In genomic region chr5:19621678-19622077, GRCm38 (mm10) we compare ENCODE assay signal across 20 mouse cellular contexts.
"Had no signal": no experiment of that assay in that cellular context is flagged by ENCODE, and none has a peak within 500 bp of the region (broad histone marks: within the 10 kb centered on the region; RNA-seq: fewer than 3 reads in every experiment).

No protein-coding gene starts in this region.

- H3K27me3 ChIP-seq: limb, embryonic 13.5 days; liver, embryonic 12.5 days; liver, embryonic 15.5 days; lung, embryonic 15.5 days; megakaryocyte, embryonic 14.5 days; stomach, embryonic 15.5 days had no signal

- H3K9me3 ChIP-seq: limb, embryonic 10.5 days; limb, embryonic 13.5 days; liver, embryonic 12.5 days; liver, embryonic 15.5 days; lung, embryonic 15.5 days; megakaryocyte, embryonic 14.5 days; midbrain, embryonic 10.5 days; stomach, embryonic 15.5 days had no signal

- H3K4me3 ChIP-seq: layer of hippocampus, adult 2 months; limb, embryonic 10.5 days; limb, embryonic 13.5 days; liver, embryonic 12.5 days; liver, embryonic 15.5 days; lung, embryonic 15.5 days; megakaryocyte, embryonic 14.5 days; midbrain, embryonic 10.5 days; stomach, embryonic 15.5 days had no signal

- H3K36me3 ChIP-seq: limb, embryonic 10.5 days; limb, embryonic 13.5 days; liver, embryonic 12.5 days; liver, embryonic 15.5 days; lung, embryonic 15.5 days; midbrain, embryonic 10.5 days; stomach, embryonic 15.5 days had no signal

- H3K27ac ChIP-seq: kidney, postnatal 0 days; layer of hippocampus, adult 2 months; limb, embryonic 10.5 days; limb, embryonic 13.5 days; liver, embryonic 12.5 days; liver, embryonic 15.5 days; lung, embryonic 15.5 days; midbrain, embryonic 10.5 days; stomach, embryonic 15.5 days had no signal

- DNase-seq: kidney, adult 2 months; kidney, postnatal 25 days; layer of hippocampus, adult 9-11 months; liver; lung, adult 18-20 months; lung, postnatal 10 days; lung, postnatal 36 days; right cerebral cortex, postnatal 25 days; spleen, adult 18-20 months; thymus, postnatal 25 days had no signal

- ATAC-seq: liver, embryonic 12.5 days had no signal

- H3K9ac ChIP-seq: limb, embryonic 13.5 days; liver, embryonic 12.5 days; liver, embryonic 15.5 days; lung, embryonic 15.5 days; stomach, embryonic 15.5 days had no signal

- H3K4me1 ChIP-seq: limb, embryonic 10.5 days; limb, embryonic 13.5 days; liver, embryonic 12.5 days; liver, embryonic 15.5 days; lung, embryonic 15.5 days; megakaryocyte, embryonic 14.5 days; midbrain, embryonic 10.5 days; stomach, embryonic 15.5 days had no signal

- H3K4me2 ChIP-seq: limb, embryonic 13.5 days; liver, embryonic 12.5 days; liver, embryonic 15.5 days; lung, embryonic 15.5 days; stomach, embryonic 15.5 days had no signal
